ENCODE assay signal across 8 mouse cellular contexts in the genomic region with DNA sequence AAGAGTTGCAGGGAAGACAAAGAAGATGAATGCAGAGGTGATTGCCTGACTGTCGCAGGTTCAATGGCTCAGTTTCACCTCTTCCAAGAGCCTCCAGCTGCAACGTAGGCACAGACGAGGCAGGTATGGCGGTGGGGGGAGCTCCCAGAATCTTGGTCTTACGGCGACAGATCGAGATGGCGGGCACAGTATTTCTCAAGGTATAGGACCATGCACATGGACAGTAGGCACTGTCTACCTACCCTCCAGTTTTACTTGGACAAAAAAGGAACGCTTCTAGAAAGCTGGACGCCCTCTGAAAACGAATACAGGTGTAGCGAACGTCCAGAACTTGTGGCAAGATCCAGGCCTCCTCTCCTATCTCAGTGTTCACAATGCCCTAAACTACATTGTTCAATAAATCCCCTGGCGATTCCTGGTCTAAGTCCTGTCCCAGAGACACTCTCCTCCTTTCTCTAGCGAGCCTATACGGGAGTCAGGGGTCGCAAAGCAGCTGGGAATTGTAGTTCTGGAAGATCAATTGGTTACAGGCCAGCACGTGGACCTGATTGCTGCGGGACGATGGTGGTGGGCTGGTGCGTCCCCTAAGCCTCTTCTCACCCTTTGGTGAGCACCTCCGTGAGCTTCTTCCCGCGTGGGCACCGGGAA. TPM values are rescaled to one million over a fixed set of nuclear protein-coding genes. Genes with fewer than 3 reads are reported as not detected.
DNase-seq lines count a peak whose midpoint lies in the region; ATAC-seq and TF ChIP-seq lines count a peak whose summit lies in the region.

No protein-coding gene starts in this region.

- H3K9me3 ChIP-seq in heart, embryonic 12.5 days (replicated peaks) = no peaks in the 10 kb centered on the region
- no peaks in the 10 kb centered on the region for H3K9me3 ChIP-seq in hindbrain, postnatal 0 days (ENCODE audit: low read length)
- H3K9me3 ChIP-seq in midbrain, embryonic 15.5 days = no peaks in the 10 kb centered on the region

- H3K27ac ChIP-seq in heart, embryonic 12.5 days (ENCODE audit: poor library complexity, severe bottlenecking) = peak overlapping the region; percentile 31; the same call in 1 of the 2 replicates
- peak overlapping the region; percentile 82 for H3K27ac ChIP-seq in hindbrain, postnatal 0 days
- peak overlapping the region; percentile 90 for H3K27ac ChIP-seq in midbrain, embryonic 15.5 days

- 4% methylated on average over 25 of the region's 25 CpGs for WGBS in heart, embryonic 12.5 days
- WGBS in hindbrain, postnatal 0 days = 2% methylated on average over 25 of the region's 25 CpGs
- 2% methylated on average over 25 of the region's 25 CpGs for WGBS in midbrain, embryonic 15.5 days

- peaks cover 32% of the 10 kb centered on the region for H3K36me3 ChIP-seq in heart, embryonic 12.5 days
- peaks cover 19% of the 10 kb centered on the region for H3K36me3 ChIP-seq in hindbrain, postnatal 0 days (ENCODE audit: insufficient read depth, low read length)
- H3K36me3 ChIP-seq in midbrain, embryonic 15.5 days (replicated peaks) = peaks cover 19% of the 10 kb centered on the region

- H3K9ac ChIP-seq in heart, embryonic 12.5 days = peak overlapping the region; percentile 63
- peak overlapping the region; percentile 79 for H3K9ac ChIP-seq in hindbrain, postnatal 0 days (replicated peaks; ENCODE audit: low read length)
- peak overlapping the region; percentile 88 for H3K9ac ChIP-seq in midbrain, embryonic 15.5 days

- H3K4me1 ChIP-seq in heart, embryonic 12.5 days (replicated peaks) = peaks cover 7% of the 10 kb centered on the region
- H3K4me1 ChIP-seq in hindbrain, postnatal 0 days (ENCODE audit: insufficient read depth, low read length) = peaks cover 6% of the 10 kb centered on the region
- H3K4me1 ChIP-seq in midbrain, embryonic 15.5 days = peaks cover 16% of the 10 kb centered on the region

- no peaks in the 10 kb centered on the region for H3K27me3 ChIP-seq in heart, embryonic 12.5 days (replicated peaks)
- H3K27me3 ChIP-seq in hindbrain, postnatal 0 days (ENCODE audit: insufficient read depth, low read length) = no peaks in the 10 kb centered on the region
- no peaks in the 10 kb centered on the region for H3K27me3 ChIP-seq in midbrain, embryonic 15.5 days (replicated peaks)

- DNase-seq in heart, adult 8-10 months (ENCODE audit: low spot score) = no peak
- peak; percentile 94 for DNase-seq in hindbrain, postnatal 0 days (ENCODE audit: low spot score)
- peak; percentile 74 for DNase-seq in liver
- DNase-seq in testis, postnatal 14 days (ENCODE audit: low spot score) = peak; percentile 85

- peak overlapping the region; percentile 89 for H3K4me3 ChIP-seq in heart, embryonic 12.5 days
- H3K4me3 ChIP-seq in hindbrain, postnatal 0 days (ENCODE audit: low read length) = peak overlapping the region; percentile 77
- H3K4me3 ChIP-seq in midbrain, embryonic 15.5 days = peak overlapping the region; percentile 87

- TF ChIP-seq CTCF in hindbrain, postnatal 0 days (IDR thresholded peaks at IDR 0.05; ENCODE audit: low read depth) = no peak; the same call in 1 of the 2 replicates

- peak; percentile 87 for ATAC-seq in heart, embryonic 12.5 days (ENCODE audit: insufficient number of reproducible peaks, low FRiP score)
- ATAC-seq in activated CD4-positive, CD25-positive, alpha-beta regulatory T cell, adult 4 months = peak; percentile 67
- peak; percentile 74 for ATAC-seq in erythroblast, adult 5-6 weeks (replicated peaks; ENCODE audit: low FRiP score, poor library complexity, severe bottlenecking)
- peak; percentile 93 for ATAC-seq in hindbrain, postnatal 0 days
- ATAC-seq in midbrain, embryonic 15.5 days (replicated peaks) = peak; percentile 95

- peak overlapping the region; percentile 83 for H3K4me2 ChIP-seq in heart, embryonic 12.5 days
- H3K4me2 ChIP-seq in hindbrain, postnatal 0 days (ENCODE audit: low read depth, low read length) = peak overlapping the region; percentile 89
- peak overlapping the region; percentile 66 for H3K4me2 ChIP-seq in midbrain, embryonic 15.5 days

RNA-seq across cellular contexts. Expression of gene Clpp, which starts 0.5 kb away (rescaled TPM):
- 98.1 and 102 TPM in 2 replicates for polyA plus RNA-seq in heart, embryonic 12.5 days (2016; fragmentation: Nextera tagmentation; extraction: Ambion mirVana)
- total RNA-seq in heart, adult 8-10 months (2022) = 10 to 100 TPM; 77.9 to 82.7 (median 80.2) TPM
- polyA plus RNA-seq in activated CD4-positive, CD25-positive, alpha-beta regulatory T cell, adult 4 months (2017; shearing (Covaris generic)) = 10 to 100 TPM; 79.3 to 85.4 TPM
- total RNA-seq in erythroblast, adult 5-6 weeks (2015; ENCODE audit: low replicate concordance) = 4.6 and 13.8 TPM in 2 replicates
- 6.6 and 9.6 TPM in 2 replicates for total RNA-seq in erythroblast, adult 5-6 weeks (2017; ENCODE audit: low replicate concordance)
- 137 and 150 TPM in 2 replicates for total RNA-seq in hindbrain, postnatal 0 days (2014; rRNA removed)
- 163 TPM in 2 replicates for polyA plus RNA-seq in hindbrain, postnatal 0 days (2015; fragmentation: Nextera tagmentation; extraction: Ambion mirVana)
- polyA plus RNA-seq in midbrain, embryonic 15.5 days (2015; fragmentation: Nextera tagmentation; extraction: Ambion mirVana) = 180 and 188 TPM in 2 replicates

RNA-seq across cellular contexts. Expression of gene Alkbh7, which starts 7.5 kb away (rescaled TPM):
- polyA plus RNA-seq in heart, embryonic 12.5 days (2016; fragmentation: Nextera tagmentation; extraction: Ambion mirVana) = 48.5 and 52.8 TPM in 2 replicates
- 10 to 100 TPM; 68.0 to 76.3 (median 74.3) TPM for total RNA-seq in heart, adult 8-10 months (2022)
- 10 to 100 TPM; 22.6 to 26.9 TPM for polyA plus RNA-seq in activated CD4-positive, CD25-positive, alpha-beta regulatory T cell, adult 4 months (2017; shearing (Covaris generic))
- not detected in 2 replicates for total RNA-seq in erythroblast, adult 5-6 weeks (2015; ENCODE audit: low replicate concordance)
- total RNA-seq in erythroblast, adult 5-6 weeks (2017; ENCODE audit: low replicate concordance) = 2.5 and 8.9 TPM in 2 replicates
- total RNA-seq in hindbrain, postnatal 0 days (2014; rRNA removed) = 58.0 and 70.3 TPM in 2 replicates
- polyA plus RNA-seq in hindbrain, postnatal 0 days (2015; fragmentation: Nextera tagmentation; extraction: Ambion mirVana) = 66.0 and 70.2 TPM in 2 replicates
- polyA plus RNA-seq in midbrain, embryonic 15.5 days (2015; fragmentation: Nextera tagmentation; extraction: Ambion mirVana) = 53.2 and 57.1 TPM in 2 replicates

RNA-seq across cellular contexts. Expression of gene Acer1, which starts 7.7 kb away (rescaled TPM):
- not detected in 2 replicates for polyA plus RNA-seq in heart, embryonic 12.5 days (2016; fragmentation: Nextera tagmentation; extraction: Ambion mirVana)
- total RNA-seq in heart, adult 8-10 months (2022) = not detected
- polyA plus RNA-seq in activated CD4-positive, CD25-positive, alpha-beta regulatory T cell, adult 4 months (2017; shearing (Covaris generic)) = not detected
- total RNA-seq in erythroblast, adult 5-6 weeks (2015; ENCODE audit: low replicate concordance) = not detected in 2 replicates
- total RNA-seq in erythroblast, adult 5-6 weeks (2017; ENCODE audit: low replicate concordance) = not detected in 2 replicates
- total RNA-seq in hindbrain, postnatal 0 days (2014; rRNA removed) = not detected in 2 replicates
- not detected in 2 replicates for polyA plus RNA-seq in hindbrain, postnatal 0 days (2015; fragmentation: Nextera tagmentation; extraction: Ambion mirVana)
- not detected in 2 replicates for polyA plus RNA-seq in midbrain, embryonic 15.5 days (2015; fragmentation: Nextera tagmentation; extraction: Ambion mirVana)

RNA-seq across cellular contexts. Expression of gene Pspn, which starts 10.2 kb away (rescaled TPM):
- 0.55 TPM in 1 of 2 replicates, not detected in the other for polyA plus RNA-seq in heart, embryonic 12.5 days (2016; fragmentation: Nextera tagmentation; extraction: Ambion mirVana)
- not detected for total RNA-seq in heart, adult 8-10 months (2022)
- not detected for polyA plus RNA-seq in activated CD4-positive, CD25-positive, alpha-beta regulatory T cell, adult 4 months (2017; shearing (Covaris generic))
- not detected in 2 replicates for total RNA-seq in erythroblast, adult 5-6 weeks (2015; ENCODE audit: low replicate concordance)
- 1.5 TPM in 1 of 2 replicates, not detected in the other for total RNA-seq in erythroblast, adult 5-6 weeks (2017; ENCODE audit: low replicate concordance)
- total RNA-seq in hindbrain, postnatal 0 days (2014; rRNA removed) = not detected in 2 replicates
- not detected in 2 replicates for polyA plus RNA-seq in hindbrain, postnatal 0 days (2015; fragmentation: Nextera tagmentation; extraction: Ambion mirVana)
- 0.68 and 0.83 TPM in 2 replicates for polyA plus RNA-seq in midbrain, embryonic 15.5 days (2015; fragmentation: Nextera tagmentation; extraction: Ambion mirVana)

RNA-seq across cellular contexts. Expression of gene Gtf2f1, which starts 21.5 kb away (rescaled TPM):
- polyA plus RNA-seq in heart, embryonic 12.5 days (2016; fragmentation: Nextera tagmentation; extraction: Ambion mirVana) = 34.3 and 36.4 TPM in 2 replicates
- total RNA-seq in heart, adult 8-10 months (2022) = 10 to 100 TPM; 17.7 to 25.1 (median 20.6) TPM
- polyA plus RNA-seq in activated CD4-positive, CD25-positive, alpha-beta regulatory T cell, adult 4 months (2017; shearing (Covaris generic)) = 10 to 100 TPM; 63.3 to 89.3 TPM
- total RNA-seq in erythroblast, adult 5-6 weeks (2015; ENCODE audit: low replicate concordance) = 18.3 and 33.9 TPM in 2 replicates
- 34.3 and 59.5 TPM in 2 replicates for total RNA-seq in erythroblast, adult 5-6 weeks (2017; ENCODE audit: low replicate concordance)
- 28.8 and 32.9 TPM in 2 replicates for total RNA-seq in hindbrain, postnatal 0 days (2014; rRNA removed)
- 63.5 and 67.8 TPM in 2 replicates for polyA plus RNA-seq in hindbrain, postnatal 0 days (2015; fragmentation: Nextera tagmentation; extraction: Ambion mirVana)
- 76.8 TPM in 2 replicates for polyA plus RNA-seq in midbrain, embryonic 15.5 days (2015; fragmentation: Nextera tagmentation; extraction: Ambion mirVana)

Comparison
In these comparisons a context has a peak if more than half of its experiments do, and no peak if none do; other contexts are left out.
1. H3K27ac ChIP-seq: peak in every context shown above with its lines; median percentile 90 in midbrain, embryonic 15.5 days; 82 in hindbrain, postnatal 0 days; 31 in heart, embryonic 12.5 days.